Mouse (Mus musculus): ENCODE results near the gene Nanos2.

DNA sequence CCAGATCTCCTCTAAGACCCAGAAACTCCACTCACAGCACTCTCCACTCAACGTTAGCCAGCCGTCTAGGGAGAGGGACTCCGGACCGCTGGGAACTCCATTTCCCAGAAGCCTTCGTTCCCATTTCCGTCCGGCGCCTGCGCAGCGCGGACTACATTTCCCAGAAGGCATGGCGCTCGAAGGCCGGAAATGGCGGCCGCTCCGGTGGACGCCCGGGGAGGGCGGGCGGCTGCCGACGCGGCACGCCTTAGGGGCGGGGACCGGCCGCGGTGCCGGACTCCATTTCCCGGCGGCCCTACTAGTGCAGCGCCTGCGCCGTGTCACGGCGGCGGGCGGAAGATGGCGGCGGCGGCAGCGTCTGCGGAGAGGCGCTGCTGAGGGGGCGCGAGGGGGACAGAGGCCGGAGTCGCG lies 36.9 kb downstream of the Nanos2 start, which contains the start of gene Sympk:
- TF ChIP-seq POLR2A (IDR thresholded peaks at IDR 0.05; ENCODE audit: borderline replicate concordance, extremely low read depth, insufficient read depth, insufficient read length, poor library complexity, severe bottlenecking) (peak; percentile 88), CTCF (IDR thresholded peaks at IDR 0.05; ENCODE audit: borderline replicate concordance, extremely low read depth, insufficient read depth, insufficient read length) (no peak)

All from brain, embryonic 14.5 days (tissue).